Mouse (Mus musculus): ENCODE measurements around the gene Gm9046.
A peak's percentile ranks its signal among the peaks of the same experiment; 100 is the strongest.
"Not testable (repeated sequence)": the region's sequence is repeated elsewhere in the genome, so short reads cannot be mapped to it uniquely, and the experiment has no call there.

The Gm9046 gene

DNA sequence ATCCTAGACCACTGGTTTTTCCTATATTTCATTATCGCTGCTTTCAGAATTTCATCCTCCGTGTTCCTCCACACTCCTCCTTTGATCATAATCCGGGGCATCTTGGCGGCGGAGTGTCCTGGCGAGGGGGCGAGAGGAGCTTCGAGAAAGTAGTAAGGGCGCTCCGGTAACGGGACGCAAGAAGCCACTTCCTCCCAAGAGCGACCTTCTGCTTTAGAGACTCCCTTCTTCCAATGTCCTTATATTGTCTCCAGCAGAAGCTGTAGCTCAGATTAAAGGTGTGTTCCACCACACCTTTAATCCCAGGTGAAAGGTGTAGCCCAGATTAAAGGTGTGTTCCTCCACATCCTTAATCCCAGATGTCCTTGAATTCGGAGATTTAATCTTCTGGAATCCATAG, at the start of gene Gm9046:
Gm9046 (minus strand) TSS at position 101 of the 400 bp plus-strand sequence.
- DNase-seq (ENCODE audit: low read depth), result not testable (repeated sequence)

DNA sequence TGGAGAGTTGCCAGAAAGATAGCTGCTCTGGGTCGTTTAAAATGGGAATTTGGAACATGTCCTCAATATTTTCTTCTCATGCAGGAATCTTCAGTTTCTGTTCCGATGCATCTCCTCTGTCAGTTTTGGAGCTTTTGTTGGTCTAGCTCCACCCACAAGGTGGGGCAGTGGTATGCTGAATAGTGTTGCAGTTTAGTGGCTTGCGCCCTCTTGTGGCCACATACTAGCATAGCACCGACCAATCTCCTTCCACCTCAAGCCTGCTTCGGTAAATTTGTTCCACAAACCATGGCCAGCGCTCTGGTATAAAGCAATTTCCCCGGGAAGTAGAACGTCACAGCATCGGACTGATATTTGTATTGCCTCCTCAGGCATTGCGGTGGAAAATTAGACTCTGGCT, 27.4 kb upstream of the Gm9046 start:
- DNase-seq (ENCODE audit: low read depth), result peak; percentile 89

DNA sequence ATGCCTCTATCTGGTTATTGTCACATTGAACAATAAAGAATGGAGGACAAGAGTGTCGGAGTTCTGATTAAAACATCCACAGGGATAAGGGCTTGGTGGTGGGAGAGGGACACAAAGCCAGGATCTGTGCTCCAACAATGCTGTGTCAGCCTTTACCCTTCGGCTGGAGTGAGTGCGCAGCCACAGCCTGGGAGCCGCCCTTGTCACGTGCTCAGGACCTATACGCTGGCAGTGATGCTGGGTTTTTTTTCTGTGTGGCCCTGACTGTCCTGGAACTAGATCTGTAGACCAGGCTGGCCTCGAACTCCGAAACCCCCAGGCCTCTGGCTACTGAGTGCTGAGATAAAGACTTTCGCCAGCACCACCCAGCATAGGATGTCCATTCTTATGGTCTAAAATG, 26.5 kb upstream of the Gm9046 start:
- no peak for DNase-seq (ENCODE audit: low read depth)

DNA sequence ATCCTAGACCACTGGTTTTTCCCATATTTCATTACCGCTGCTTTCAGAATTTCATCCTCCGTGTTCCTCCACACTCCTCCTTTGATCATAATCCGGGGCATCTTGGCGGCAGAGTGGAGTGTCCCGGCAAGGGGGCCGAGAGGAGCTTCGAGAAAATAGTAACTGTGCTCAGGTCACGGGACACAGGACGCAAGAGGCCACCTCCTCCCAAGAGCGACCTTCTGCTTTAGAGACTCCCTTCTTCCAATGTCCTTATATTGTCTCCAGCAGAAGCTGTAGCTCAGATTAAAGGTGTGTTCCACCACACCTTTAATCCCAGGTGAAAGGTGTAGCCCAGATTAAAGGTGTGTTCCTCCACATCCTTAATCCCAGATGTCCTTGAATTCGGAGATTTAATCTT, 10.9 kb upstream of the Gm9046 start, which contains the start of gene Gm9049:
Gm9049 (minus strand) TSS at position 101 of the 400 bp plus-strand sequence.
- not testable (repeated sequence) for DNase-seq (ENCODE audit: low read depth)

DNA sequence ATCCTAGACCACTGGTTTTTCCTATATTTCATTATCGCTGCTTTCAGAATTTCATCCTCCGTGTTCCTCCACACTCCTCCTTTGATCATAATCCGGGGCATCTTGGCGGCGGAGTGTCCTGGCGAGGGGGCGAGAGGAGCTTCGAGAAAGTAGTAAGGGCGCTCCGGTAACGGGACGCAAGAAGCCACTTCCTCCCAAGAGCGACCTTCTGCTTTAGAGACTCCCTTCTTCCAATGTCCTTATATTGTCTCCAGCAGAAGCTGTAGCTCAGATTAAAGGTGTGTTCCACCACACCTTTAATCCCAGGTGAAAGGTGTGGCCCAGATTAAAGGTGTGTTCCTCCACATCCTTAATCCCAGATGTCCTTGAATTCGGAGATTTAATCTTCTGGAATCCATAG, 5.5 kb upstream of the Gm9046 start, which contains the start of gene Gm9048:
Gm9048 (minus strand) TSS at position 101 of the 400 bp plus-strand sequence.
- not testable (repeated sequence) for DNase-seq (ENCODE audit: low read depth)

DNA sequence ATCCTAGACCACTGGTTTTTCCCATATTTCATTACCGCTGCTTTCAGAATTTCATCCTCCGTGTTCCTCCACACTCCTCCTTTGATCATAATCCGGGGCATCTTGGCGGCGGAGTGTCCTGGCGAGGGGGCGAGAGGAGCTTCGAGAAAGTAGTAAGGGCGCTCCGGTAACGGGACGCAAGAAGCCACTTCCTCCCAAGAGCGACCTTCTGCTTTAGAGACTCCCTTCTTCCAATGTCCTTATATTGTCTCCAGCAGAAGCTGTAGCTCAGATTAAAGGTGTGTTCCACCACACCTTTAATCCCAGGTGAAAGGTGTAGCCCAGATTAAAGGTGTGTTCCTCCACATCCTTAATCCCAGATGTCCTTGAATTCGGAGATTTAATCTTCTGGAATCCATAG, 5.3 kb downstream of the Gm9046 start, which contains the start of gene Gm9045:
Gm9045 (minus strand) TSS at position 101 of the 400 bp plus-strand sequence.
- DNase-seq (ENCODE audit: low read depth), result not testable (repeated sequence)

DNA sequence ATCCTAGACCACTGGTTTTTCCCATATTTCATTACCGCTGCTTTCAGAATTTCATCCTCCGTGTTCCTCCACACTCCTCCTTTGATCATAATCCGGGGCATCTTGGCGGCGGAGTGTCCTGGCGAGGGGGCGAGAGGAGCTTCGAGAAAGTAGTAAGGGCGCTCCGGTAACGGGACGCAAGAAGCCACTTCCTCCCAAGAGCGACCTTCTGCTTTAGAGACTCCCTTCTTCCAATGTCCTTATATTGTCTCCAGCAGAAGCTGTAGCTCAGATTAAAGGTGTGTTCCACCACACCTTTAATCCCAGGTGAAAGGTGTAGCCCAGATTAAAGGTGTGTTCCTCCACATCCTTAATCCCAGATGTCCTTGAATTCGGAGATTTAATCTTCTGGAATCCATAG, 10.7 kb downstream of the Gm9046 start, which contains the start of gene Gm9044:
Gm9044 (minus strand) TSS at position 101 of the 400 bp plus-strand sequence.
- not testable (repeated sequence) for DNase-seq (ENCODE audit: low read depth)

DNA sequence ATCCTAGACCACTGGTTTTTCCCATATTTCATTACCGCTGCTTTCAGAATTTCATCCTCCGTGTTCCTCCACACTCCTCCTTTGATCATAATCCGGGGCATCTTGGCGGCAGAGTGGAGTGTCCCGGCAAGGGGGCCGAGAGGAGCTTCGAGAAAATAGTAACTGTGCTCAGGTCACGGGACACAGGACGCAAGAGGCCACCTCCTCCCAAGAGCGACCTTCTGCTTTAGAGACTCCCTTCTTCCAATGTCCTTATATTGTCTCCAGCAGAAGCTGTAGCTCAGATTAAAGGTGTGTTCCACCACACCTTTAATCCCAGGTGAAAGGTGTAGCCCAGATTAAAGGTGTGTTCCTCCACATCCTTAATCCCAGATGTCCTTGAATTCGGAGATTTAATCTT, 16.2 kb downstream of the Gm9046 start, which contains the start of gene Gm9040:
Gm9040 (minus strand) TSS at position 101 of the 400 bp plus-strand sequence.
- not testable (repeated sequence) for DNase-seq (ENCODE audit: low read depth)

DNA sequence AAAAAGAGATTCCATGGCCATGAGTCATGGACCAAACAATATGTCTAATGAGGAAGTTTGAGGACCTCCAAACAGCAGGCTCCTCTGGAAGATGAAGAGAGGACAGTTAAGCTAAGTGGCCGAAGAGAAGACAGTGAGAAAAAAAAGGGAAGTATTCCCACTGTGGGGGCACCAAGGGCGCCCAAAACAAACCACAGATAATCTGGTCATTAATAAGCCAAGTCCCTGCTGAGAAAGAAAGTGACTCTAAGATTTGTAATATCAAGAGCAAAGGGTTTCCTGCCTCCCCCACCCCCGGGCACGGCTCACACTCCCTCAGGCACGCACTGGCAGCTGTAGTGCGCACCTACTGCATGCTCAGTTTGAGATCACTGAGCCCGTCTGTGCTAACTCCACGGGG, 24.0 kb downstream of the Gm9046 start:
- no peak for DNase-seq (ENCODE audit: low read depth)

DNA sequence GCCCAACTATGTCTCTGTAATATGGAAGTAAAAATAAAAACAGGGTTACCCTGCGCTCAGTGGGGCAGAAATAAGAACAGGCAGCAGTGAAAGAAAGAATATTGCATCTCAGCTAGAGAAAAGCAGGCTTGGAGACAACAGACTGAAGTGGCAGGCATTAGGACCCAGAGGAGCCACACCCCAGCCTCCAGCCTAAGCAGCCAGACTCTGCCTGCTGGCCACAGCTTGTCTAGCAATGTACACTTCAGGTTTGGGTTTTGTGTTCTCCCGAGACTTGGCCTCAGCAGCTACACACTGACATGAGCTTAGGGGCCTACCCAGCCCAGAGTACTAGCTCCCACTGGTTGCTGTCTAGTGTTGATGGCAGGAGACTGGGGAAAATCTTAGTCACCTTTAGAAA, 40.9 kb downstream of the Gm9046 start:
- not testable (repeated sequence) for DNase-seq (ENCODE audit: low read depth)

DNA sequence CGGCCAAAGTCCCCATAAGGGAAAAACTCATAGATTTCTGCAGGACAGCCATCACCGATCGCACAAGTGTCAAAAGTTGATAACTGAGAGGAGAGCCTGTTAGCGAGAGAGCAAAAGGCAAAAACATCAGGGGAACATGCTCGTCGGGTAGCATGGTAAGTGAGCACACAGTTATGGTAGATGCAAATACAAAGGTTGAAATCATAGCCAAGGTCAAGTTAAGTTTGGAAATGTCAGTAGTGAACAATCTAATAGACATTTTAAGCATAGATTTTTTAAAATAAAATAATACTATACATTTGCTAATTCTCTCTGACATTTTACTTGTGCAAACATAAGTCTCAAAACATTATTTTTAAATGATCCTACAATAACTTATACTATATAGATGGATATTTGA, 48.1 kb downstream of the Gm9046 start, which contains the start of gene Iltifb:
Iltifb (minus strand) TSS at position 101 of the 400 bp plus-strand sequence.
- DNase-seq (ENCODE audit: low read depth), result no peak

All from naive thymus-derived CD4-positive, alpha-beta T cell, adult 2 months (primary cell).